Mouse (Mus musculus) bone marrow, adult 2 months (tissue): Measurements from ENCODE around the gene Lmnb2.

Source experiments
- CTCF ChIP-seq: fragments of 200-500 bp; IDR thresholded peaks from 2 replicates; pipeline ENCODE4 v1.5.1; 2011; ENCODE audit warnings: low read length, control low read depth; ENCODE audit not compliant: control insufficient read depth, insufficient read depth
- POLR2A ChIP-seq: fragments of 200-500 bp; IDR thresholded peaks from 2 replicates; pipeline ENCODE4 v1.6.1; 2011; ENCODE audit warnings: low read depth, mild to moderate bottlenecking, control low read depth, low read length, borderline replicate concordance; ENCODE audit not compliant: control insufficient read depth

- TF ChIP-seq CTCF (no peak), POLR2A (no peak)
Observed at GRCm38 (mm10) chr10:80962585-80962984, 44.5 kb upstream of the Lmnb2 start.
